Mouse (Mus musculus): ENCODE results near the gene Pacrg.

The Pacrg gene

DNA sequence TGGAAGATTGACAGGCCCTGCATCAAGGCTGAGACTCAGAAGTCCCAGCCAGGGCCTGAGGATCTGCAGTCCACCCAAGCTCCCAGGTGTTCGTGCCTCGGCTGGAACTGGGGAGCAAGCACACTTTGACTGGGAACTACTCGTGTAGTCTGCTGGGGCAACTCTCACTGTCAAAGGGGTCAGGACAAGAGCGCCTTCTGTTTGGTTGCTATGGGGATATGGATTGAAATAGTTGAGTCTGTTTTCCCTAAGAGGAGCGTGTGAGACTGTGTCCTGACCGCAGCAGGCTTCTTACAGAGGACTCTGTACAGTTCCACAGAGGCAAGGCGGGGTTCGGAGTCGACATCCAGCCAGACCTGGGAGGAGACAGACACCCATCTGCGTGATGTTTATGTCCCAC is 440.4 kb downstream of the Pacrg start:
- no peak for DNase-seq

DNA sequence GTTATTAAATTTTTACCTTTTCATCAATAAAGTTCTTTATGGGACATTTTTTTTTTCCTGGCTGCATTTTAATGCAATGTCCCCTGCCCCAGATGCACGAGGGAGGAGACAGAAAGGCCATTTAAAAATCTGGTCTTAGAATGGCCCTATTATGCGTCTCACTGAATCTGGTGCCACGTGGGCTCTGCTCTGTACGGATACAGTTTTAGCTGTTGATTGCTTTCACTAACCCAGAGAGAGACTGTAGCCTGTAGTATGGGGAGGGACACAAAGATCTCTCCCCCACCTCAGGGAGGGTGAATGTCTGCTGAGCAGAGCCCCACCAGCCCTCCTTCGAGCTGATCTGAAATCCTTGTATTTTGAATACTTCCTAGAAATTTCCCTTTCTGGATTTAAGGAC is 441.2 kb downstream of the Pacrg start:
- no peak for DNase-seq

GRCm38 (mm10) chr17:10397924-10398627 is 442.0 kb downstream of the Pacrg start:
- no peak for DNase-seq

DNA sequence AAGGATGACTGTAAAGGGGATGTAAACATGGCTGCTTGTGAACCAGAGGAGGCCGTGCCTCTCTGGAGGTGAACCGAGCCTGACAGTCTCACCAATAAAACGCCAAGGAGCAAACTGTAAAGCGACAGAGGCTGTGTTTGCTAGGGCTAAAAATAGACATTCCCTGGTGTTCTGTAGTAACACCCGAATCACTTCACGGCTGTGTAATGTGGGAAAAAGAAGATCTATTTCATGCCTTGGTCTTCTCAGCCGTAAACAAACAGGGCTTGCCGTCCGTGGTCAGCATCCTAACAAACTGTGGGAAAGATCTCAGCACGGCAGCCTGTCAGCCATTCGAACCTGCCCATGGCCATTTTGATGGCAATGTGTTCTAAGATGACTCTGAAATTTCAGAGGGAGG is 442.8 kb downstream of the Pacrg start:
- no peak for DNase-seq

GRCm38 (mm10) chr17:10396863-10397262 is 443.2 kb downstream of the Pacrg start:
- no peak for DNase-seq

GRCm38 (mm10) chr17:10394855-10395254 is 445.3 kb downstream of the Pacrg start:
- DNase-seq: no peak

- DNase-seq: no peak
Measured at GRCm38 (mm10) chr17:10393766-10394165, 446.3 kb downstream of the Pacrg start.

DNA sequence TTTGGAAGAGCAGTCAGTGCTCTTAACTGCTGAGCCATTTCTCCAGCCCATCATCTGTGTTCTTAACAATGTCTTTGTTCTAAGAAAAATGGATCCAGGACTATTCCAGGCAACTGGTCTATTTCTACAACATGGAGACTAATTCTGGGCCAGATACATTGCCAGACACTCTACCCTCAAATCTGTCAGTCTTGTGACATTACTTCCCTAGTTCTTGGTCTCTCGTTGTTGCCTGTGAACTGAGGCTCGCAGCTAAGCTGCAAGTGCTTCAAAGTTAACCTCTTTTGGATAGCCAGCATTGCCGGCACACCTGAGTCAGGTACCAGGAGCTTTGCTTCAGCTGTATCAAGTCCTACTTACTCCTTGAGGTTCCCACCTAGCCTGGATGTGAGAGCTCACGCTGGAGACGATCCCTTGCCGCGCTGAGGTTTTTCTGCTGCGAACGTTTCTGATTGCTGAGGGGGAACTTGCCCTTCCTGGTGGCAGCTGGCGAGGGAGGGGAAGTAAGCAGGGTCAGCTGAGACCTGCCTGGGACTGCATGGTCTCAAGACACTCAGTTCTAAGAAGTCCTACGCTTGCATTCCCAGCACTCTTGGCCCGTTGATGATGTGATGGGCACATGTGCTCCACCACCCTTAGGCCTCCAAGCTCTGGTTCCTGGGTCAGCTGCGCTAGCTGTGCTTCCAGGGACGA is 447.6 kb downstream of the Pacrg start:
- no peak for DNase-seq

DNA sequence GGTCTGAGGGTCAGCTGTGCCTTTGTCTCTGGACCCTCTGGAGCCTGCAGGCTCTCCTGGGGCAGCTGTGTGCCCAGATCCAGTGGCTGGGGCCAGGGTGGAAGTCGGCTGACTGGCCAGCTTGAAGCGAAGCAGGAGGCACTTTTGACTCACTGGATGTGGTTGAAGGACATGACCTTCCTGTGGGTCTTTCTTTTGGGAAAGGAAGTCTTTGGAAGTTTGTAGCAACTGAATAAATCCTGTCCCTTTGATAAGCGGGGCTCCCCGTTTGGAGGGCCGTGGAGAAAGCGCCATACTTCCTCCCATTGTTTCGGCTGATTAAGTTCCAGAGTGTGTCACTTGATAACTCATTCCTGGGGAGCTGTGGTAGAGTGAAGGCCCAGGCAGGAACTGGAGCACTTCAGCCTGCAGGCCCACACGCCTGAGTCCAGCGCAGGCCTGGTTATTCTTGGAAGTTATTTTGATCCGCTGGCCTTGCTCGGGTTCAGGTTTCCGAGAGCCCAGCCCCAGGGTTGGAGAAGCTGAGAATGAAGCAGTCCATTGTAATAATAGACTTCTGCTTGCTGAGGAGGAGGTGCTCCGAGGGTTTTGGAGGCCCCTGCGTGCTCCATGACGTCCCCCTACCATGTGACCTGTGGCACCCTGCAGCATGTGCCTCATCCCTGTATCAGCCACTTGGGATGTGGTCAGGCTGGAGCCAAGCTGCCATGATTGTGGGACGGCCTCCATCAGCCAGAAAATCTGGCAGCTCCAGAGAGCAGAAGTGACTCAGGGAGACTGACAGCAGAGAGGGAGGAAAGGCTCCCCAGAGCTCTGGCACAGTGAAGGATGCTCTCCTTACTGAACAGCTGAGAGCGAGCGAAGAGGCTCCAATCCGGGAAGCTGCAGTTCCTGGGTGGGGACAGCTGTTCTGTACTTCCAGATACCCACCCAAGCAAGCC is 449.6 kb downstream of the Pacrg start:
- DNase-seq: no peak

GRCm38 (mm10) chr17:10389740-10390139 is 450.4 kb downstream of the Pacrg start:
- no peak for DNase-seq

DNA sequence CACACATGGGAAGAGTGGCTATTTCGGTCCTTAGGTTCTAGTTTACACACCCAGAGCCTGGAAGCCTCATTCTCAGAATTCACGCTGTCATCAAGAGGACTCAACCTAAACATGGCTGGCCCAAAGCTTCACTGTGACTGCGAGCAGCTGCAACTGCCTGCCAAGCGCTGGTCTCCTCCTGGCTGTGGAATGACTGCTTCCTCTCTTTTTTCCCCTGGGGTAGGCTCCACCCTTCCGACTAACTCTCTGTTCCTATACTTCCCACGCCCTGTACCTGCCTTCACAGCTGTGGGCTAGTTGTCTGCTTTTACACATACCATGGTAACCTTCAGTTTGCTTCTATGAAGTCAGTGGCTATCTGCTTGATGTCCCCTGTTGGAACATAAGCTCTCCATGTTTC is 453.6 kb downstream of the Pacrg start:
- DNase-seq: no peak

- no peak for DNase-seq
Measured at GRCm38 (mm10) chr17:10383406-10383805, 456.7 kb downstream of the Pacrg start.

DNA sequence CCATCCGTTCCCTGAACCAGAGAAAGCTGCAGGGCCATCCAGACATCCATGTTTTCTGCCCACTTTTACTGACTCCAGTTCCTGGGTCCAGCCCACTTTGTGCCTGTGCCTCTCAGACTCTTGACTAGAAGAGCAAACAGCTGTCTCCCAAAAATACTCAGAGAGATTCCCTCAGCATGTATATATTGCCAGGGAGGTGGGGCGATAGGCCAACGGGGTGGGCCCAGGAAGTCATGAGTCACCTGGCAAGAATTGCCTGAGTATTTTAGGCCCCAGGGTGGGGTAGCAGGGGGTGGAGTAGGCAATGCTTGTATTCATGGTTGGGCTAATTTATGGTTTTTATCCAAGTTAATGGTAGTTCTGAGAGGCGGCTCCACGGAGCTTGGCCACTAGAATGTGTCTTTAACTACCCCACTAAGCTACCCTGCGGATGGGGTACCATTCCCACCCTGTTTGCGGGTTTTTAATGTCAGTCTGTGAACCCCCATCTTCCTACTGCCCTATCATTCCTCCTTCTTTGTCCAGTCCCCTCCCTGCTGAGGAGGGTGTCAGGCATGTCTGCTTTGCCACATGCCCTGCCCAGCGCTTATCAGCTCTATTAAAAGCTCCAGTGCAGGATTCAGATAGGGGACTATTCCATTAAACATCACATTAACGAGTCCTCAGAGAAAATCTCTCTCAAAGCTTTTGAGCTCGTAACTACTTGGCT is 461.5 kb downstream of the Pacrg start:
- DNase-seq: no peak

- no peak for DNase-seq
Measured at GRCm38 (mm10) chr17:10377606-10378005, 462.5 kb downstream of the Pacrg start.

DNA sequence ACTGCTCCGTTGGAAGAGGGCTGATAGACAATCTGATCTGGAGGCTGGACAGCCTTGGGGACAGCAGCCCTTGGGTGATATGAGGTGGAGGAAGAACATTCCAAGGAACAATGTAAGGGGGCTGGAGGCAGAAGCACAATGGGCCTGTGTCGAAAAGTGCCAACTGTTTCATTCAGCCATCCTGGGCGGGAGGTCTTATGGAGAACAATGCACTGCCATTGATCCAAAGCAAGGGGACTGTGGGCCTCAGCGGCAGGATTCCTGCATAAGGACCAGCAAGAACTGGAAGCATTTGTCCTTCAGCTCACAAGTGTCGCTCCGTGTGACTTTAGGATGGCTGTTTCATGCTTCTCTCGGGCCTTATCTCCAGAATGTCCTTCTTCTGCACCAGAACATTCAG is 465.8 kb downstream of the Pacrg start:
- DNase-seq: no peak

DNA sequence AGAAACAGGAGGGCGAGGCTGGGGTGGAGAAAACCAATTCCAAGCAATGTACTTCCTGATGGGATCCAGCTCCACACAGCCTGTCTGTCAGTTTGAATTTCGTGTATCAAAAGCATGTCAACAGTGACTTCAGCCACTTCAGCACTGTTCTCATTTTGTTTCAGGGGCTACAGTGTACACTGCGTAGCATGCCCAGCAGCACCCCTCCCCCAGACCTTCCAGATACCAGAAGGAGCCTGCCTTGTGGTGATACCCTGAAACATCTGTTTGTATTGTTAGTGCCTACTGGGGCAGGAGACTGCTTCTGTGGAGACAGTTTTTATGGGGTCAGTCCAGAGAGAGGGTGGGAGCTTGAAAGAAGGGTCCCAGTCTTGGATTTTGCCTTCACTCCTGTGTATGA is 466.4 kb downstream of the Pacrg start:
- no peak for DNase-seq

DNA sequence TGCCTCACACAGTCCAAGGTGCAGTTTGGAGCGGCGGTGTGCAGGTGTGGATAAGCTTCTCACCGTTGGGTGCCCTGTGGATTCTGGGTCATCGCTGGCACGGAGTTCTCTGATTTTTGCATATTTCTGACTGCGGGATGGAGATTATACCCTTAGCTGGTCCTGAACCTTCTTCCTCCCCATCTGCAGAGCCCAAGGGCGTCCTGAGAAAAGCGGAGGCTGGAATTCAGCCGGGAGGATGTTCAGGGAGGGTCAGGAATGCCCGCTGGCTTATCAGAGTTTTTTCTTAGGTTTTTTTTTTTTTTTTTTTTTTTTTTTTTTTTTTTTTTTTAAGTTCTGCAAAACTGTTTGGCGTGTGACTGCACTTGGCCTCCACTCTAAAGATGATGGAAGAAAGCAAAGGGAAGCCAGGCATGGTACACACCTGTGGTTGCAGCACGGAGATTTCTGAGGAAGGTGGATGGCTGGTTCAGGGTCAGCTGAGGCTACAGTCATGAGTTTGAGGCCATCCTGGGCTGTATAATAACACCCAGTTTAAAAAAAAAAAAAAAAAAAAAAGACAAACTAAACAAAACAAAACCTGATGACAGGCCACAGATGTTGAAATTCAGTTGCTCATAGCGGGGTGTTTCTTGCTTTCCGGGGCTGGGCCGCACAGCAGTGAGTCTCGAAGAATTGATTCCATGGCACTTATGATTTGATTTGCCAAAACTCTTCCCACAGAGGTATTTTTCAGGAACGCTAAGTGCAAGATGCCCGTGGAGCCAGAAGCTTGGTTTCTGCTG is 467.9 kb downstream of the Pacrg start:
- no peak for DNase-seq

DNA sequence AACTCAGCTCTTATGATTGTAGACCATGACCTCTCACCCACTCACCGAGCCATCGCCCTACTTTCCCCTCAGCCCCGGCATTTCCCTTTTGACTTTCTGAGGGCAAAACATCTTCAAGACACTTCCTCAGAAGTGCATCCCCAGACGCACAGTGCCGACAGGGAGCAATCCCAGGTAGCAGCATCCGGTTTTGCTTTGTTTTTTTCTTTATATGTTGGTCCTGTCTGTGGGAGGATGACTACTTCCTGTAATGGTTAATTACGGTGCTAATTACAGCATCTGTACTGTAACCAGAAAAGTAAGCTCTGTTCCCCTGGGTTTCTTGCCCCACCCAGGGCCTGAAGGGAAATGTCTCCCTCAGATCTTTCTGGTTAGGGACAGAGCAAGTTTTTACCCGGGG is 468.6 kb downstream of the Pacrg start:
- no peak for DNase-seq

DNA sequence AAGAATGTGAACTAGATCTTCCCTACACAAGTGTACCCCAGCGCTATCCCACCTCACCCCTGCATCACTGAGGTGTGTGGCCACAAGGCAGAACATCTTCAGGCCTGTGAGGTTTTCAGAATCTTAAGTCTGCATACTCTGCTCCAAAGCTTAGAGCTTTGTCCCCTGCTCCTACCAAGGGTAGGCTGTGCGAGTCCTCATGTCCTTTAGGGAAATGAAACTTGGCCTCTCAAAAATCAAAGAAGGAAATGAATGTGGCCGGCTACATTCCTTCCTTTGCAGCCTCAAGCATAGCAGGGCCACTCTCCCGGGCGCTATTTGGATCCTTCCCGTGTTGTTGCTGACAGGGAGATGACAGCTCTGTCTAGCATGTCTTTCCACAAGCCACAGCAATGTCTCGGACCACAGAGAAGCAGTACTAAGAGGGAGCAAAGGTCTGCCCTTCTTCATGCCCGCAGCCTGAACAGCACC is 469.4 kb downstream of the Pacrg start:
- no peak for DNase-seq

DNA sequence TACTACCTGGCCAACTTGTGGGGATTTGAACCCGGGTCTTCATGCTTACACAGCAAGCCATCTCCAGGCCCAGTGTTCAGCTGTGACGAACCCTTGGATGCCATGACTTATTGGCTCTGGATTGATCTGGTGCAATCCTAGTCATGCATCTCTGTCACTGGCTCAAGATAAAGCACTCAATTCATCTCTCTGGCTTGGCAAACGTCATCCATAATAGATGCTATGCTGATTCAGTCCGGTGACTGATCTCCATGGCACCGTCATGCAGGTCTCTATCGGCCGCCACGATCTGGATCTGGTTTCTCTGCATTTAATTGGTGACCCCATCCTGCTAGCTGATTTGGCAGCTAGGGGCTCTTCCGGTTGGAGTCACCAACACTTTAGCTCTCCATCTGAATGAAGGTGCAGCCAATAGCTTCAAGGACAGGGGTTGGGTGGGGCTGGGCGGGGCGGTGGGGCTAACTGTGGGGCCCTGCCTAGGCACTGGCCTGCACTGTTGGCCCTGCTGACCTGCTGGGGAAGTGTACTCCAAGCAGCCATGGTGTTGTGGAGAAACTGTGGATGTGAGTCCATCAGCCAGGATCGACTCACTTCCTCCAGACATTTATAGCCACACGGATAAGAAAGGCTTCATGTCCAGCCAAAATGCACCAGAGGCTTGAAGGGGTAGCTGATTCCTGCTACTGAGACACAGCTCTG is 470.0 kb downstream of the Pacrg start:
- no peak for DNase-seq

DNA sequence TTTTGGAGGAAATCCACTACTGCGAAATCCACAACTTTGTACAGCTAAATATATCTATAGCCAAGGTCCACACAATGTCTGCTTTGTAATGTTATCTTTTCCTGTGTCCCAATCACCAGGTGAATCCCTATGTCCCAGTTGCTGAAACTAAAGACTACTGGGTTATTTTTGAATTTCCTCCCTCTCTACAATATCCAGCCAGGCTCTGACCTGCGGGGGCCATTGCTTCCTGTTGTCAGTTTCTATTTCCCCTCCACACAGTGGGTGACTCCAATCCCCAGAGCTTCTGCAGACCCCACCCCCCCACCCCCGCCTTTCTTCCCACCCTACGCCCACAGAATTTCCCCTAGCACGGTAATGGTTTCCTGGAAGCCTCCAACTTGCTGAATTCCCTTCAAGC is 473.1 kb downstream of the Pacrg start:
- no peak for DNase-seq

Data from thymus, postnatal 25 days (tissue).